Mouse (Mus musculus) heart, postnatal 0 days (tissue): ENCODE results near the gene Enoph1. TPM values are rescaled to one million over a fixed set of nuclear protein-coding genes. Genes with fewer than 3 reads are reported as not detected.

Source experiments
- ATAC-seq: fragments of 200-750 bp; cut with Nextera tagmentation; 2 replicates; pipeline ENCODE4 v1.8.0; 2017; ENCODE audit warnings: low read depth, moderate number of reproducible peaks, moderate library complexity; ENCODE audit not compliant: insufficient read depth
- DNase-seq: peaks from one replicate; pipeline ENCODE4 v3.0.0-alpha.2; 2016; ENCODE audit warnings: low spot score
- H3K27ac ChIP-seq: fragments of 300-500 bp; sonication (generic); 2 replicates; pipeline ENCODE4 v1.5.1; 2014; ENCODE audit warnings: low read depth, mild to moderate bottlenecking
- H3K27me3 ChIP-seq: fragments of 300-500 bp; sonication (generic); 2 replicates; pipeline ENCODE4 v1.6.1; 2014; ENCODE audit warnings: low read length, mixed read lengths; ENCODE audit not compliant: control insufficient read depth, insufficient read depth
- H3K36me3 ChIP-seq: fragments of 300-500 bp; sonication (generic); replicated peaks from 2 replicates; pipeline ENCODE4 v1.6.1; 2014; ENCODE audit warnings: low read length, mixed read lengths; ENCODE audit not compliant: control insufficient read depth, insufficient read depth
- H3K4me1 ChIP-seq: fragments of 300-500 bp; sonication (generic); 2 replicates; pipeline ENCODE4 v1.6.1; 2014; ENCODE audit warnings: antibody characterized with exemption; ENCODE audit not compliant: control insufficient read depth, insufficient read depth
- H3K4me2 ChIP-seq: fragments of 300-500 bp; sonication (generic); 2 replicates; pipeline ENCODE4 v1.6.1; 2014; ENCODE audit warnings: low read depth, mild to moderate bottlenecking, low read length, moderate library complexity
- H3K4me3 ChIP-seq: fragments of 300-500 bp; sonication (generic); 2 replicates; pipeline ENCODE4 v1.5.1; 2014; ENCODE audit warnings: low read depth, low read length
- H3K9ac ChIP-seq: fragments of 300-500 bp; sonication (generic); replicated peaks from 2 replicates; pipeline ENCODE4 v1.6.1; 2014; ENCODE audit warnings: low read depth, low read length, mixed read lengths
- H3K9me3 ChIP-seq: fragments of 300-500 bp; sonication (generic); replicated peaks from 2 replicates; pipeline ENCODE4 v1.6.1; 2016; ENCODE audit warnings: low read length; ENCODE audit not compliant: control insufficient read depth
- CTCF ChIP-seq: IDR thresholded peaks from 2 replicates; pipeline ENCODE4 v1.5.1; 2016; ENCODE audit warnings: antibody characterized with exemption, control low read depth, low read depth
- EP300 ChIP-seq: IDR thresholded peaks from 2 replicates; pipeline ENCODE4 v1.6.1; 2016; ENCODE audit warnings: antibody characterized with exemption, low read depth
- WGBS: fragments of 180-500 bp; shearing (Covaris S2); extraction: QIAGEN DNeasy Blood & Tissue Kit; methylation state at CpG from one replicate; pipeline ENCODE4 v1.1.7; 2014; 5-methylcytosine and 5-hydroxymethylcytosine counted together
- polyA plus RNA-seq: library from polyadenylated mRNA; unstranded; fragments of >200 nt; fragmentation: Nextera tagmentation; extraction: Ambion mirVana; gene quantifications from 2 replicates; pipeline ENCODE4 v1.2.1, GENCODE M21; 2015
- total RNA-seq: library from RNA; depleted of rRNA; stranded (reverse); fragments of >200 nt; gene quantifications from 2 replicates; pipeline ENCODE4 v1.2.3, GENCODE M21; 2014; ENCODE audit warnings: low replicate concordance

The Enoph1 gene
- total and polyA plus RNA-seq, 2 experiments from 2014 or later, result 6.0 to 15.7 TPM

- Histone ChIP-seq H3K4me1 (peaks cover 22% of the 10 kb centered on the region), H3K27ac (no peak overlapping the region), H3K36me3 (peaks cover 35% of the 10 kb centered on the region), H3K4me2 (no peak overlapping the region), H3K27me3 (no peaks in the 10 kb centered on the region), H3K4me3 (no peak overlapping the region), H3K9me3 (no peaks in the 10 kb centered on the region), H3K9ac (no peak overlapping the region)
- DNase-seq (no peak), ATAC-seq (no peak)
- 78% methylated on average over 14 of the region's 15 CpGs for WGBS
- TF ChIP-seq EP300 (no peak), CTCF (no peak)
These were observed 17.9 kb downstream of the Enoph1 start for GRCm38 (mm10) chr5:100057461-100058209.

- H3K27ac ChIP-seq, result no peak overlapping the region
- DNase-seq, result no peak
- peaks cover 22% of the 10 kb centered on the region for H3K4me1 ChIP-seq
- H3K4me3 ChIP-seq, result no peak overlapping the region
- TF ChIP-seq EP300 (no peak), CTCF (no peak)
- no peak overlapping the region for H3K4me2 ChIP-seq
- H3K9me3 ChIP-seq, result no peaks in the 10 kb centered on the region
- H3K36me3 ChIP-seq, result peaks cover 44% of the 10 kb centered on the region
- H3K27me3 ChIP-seq, result no peaks in the 10 kb centered on the region
- WGBS, result 67% methylated on average over 6 of the region's 6 CpGs
- no peak for ATAC-seq
- H3K9ac ChIP-seq, result no peak overlapping the region
These were observed 18.9 kb downstream of the Enoph1 start for GRCm38 (mm10) chr5:100058729-100059128.

GRCm38 (mm10) chr5:100059326-100059725 is 19.5 kb downstream of the Enoph1 start:
- no peak for ATAC-seq
- no peak for TF ChIP-seq CTCF
- TF ChIP-seq EP300, result no peak
- 75% methylated on average over 6 of the region's 6 CpGs for WGBS

GRCm38 (mm10) chr5:100060876-100061275 is 21.1 kb downstream of the Enoph1 start:
- Histone ChIP-seq H3K4me2 (no peak overlapping the region), H3K4me3 (no peak overlapping the region), H3K27ac (no peak overlapping the region), H3K27me3 (no peaks in the 10 kb centered on the region), H3K36me3 (peaks cover 58% of the 10 kb centered on the region), H3K4me1 (peaks cover 2% of the 10 kb centered on the region; the same call in 1 of the 2 replicates), H3K9ac (no peak overlapping the region), H3K9me3 (no peaks in the 10 kb centered on the region)
- TF ChIP-seq CTCF (no peak), EP300 (no peak)
- ATAC-seq (no peak), DNase-seq (no peak)
- WGBS, result 96% methylated on average over 14 of the region's 14 CpGs

More at GRCm38 (mm10) chr5:100059326-100059725, 19.5 kb downstream of the Enoph1 start:
- Histone ChIP-seq H3K4me2 (no peak overlapping the region), H3K9ac (no peak overlapping the region), H3K4me1 (peaks cover 18% of the 10 kb centered on the region), H3K36me3 (peaks cover 50% of the 10 kb centered on the region), H3K9me3 (no peaks in the 10 kb centered on the region), H3K27me3 (no peaks in the 10 kb centered on the region), H3K27ac (no peak overlapping the region), H3K4me3 (no peak overlapping the region)
- no peak for DNase-seq

- H3K36me3 ChIP-seq, result peaks cover 45% of the 10 kb centered on the region
These were observed 27.8 kb downstream of the Enoph1 start for GRCm38 (mm10) chr5:100067579-100067978.

GRCm38 (mm10) chr5:100069526-100069925 is 29.7 kb downstream of the Enoph1 start:
- H3K9me3 ChIP-seq, result no peaks in the 10 kb centered on the region
- no peak overlapping the region for H3K9ac ChIP-seq
- H3K4me3 ChIP-seq, result no peak overlapping the region
- 88% methylated on average over 2 of the region's 2 CpGs for WGBS
- no peak overlapping the region for H3K4me2 ChIP-seq
- H3K36me3 ChIP-seq, result peaks cover 41% of the 10 kb centered on the region
- H3K27me3 ChIP-seq, result no peaks in the 10 kb centered on the region
- H3K4me1 ChIP-seq, result no peaks in the 10 kb centered on the region
- DNase-seq (no peak), ATAC-seq (no peak)
- no peak for TF ChIP-seq CTCF
- TF ChIP-seq EP300, result no peak
- H3K27ac ChIP-seq, result no peak overlapping the region

More at GRCm38 (mm10) chr5:100067579-100067978, 27.8 kb downstream of the Enoph1 start:
- 88% methylated on average over 16 of the region's 16 CpGs for WGBS
- Histone ChIP-seq H3K9me3 (no peaks in the 10 kb centered on the region), H3K4me1 (no peaks in the 10 kb centered on the region), H3K9ac (no peak overlapping the region), H3K27me3 (no peaks in the 10 kb centered on the region), H3K4me2 (no peak overlapping the region), H3K27ac (no peak overlapping the region), H3K4me3 (no peak overlapping the region)
- no peak for TF ChIP-seq EP300
- no peak for TF ChIP-seq CTCF
- ATAC-seq, result no peak
- DNase-seq, result no peak
